Mouse (Mus musculus) midbrain, embryonic 11.5 days (tissue): ENCODE measurements around the gene Ubac2. TPM values are rescaled to one million over a fixed set of nuclear protein-coding genes. Genes with fewer than 3 reads are reported as not detected.
"Not testable (repeated sequence)": the region's sequence is repeated elsewhere in the genome, so short reads cannot be mapped to it uniquely, and the experiment has no call there.

Experiments used
- ATAC-seq: fragments of 200-750 bp; cut with Nextera tagmentation; 2 replicates; pipeline ENCODE4 v1.8.0; 2017; ENCODE audit warnings: moderate TSS enrichment, moderate library complexity; ENCODE audit not compliant: low FRiP score
- DNase-seq: peaks from one replicate; pipeline ENCODE4 v3.0.0; 2015; ENCODE audit warnings: low spot score; ENCODE audit errors: missing footprints
- H3K27ac ChIP-seq: fragments of 300-500 bp; sonication (generic); 2 replicates; pipeline ENCODE4 v1.5.1; 2014; ENCODE audit warnings: low read depth, low read length
- H3K27me3 ChIP-seq: fragments of 300-500 bp; sonication (generic); 2 replicates; pipeline ENCODE4 v1.6.1; 2014; ENCODE audit warnings: mild to moderate bottlenecking, low read length, moderate library complexity, mixed read lengths; ENCODE audit not compliant: control insufficient read depth, insufficient read depth
- H3K36me3 ChIP-seq: fragments of 300-500 bp; sonication (generic); 2 replicates; pipeline ENCODE4 v1.6.1; 2014; ENCODE audit warnings: mild to moderate bottlenecking, low read length, moderate library complexity, mixed read lengths; ENCODE audit not compliant: control insufficient read depth, insufficient read depth
- H3K4me1 ChIP-seq: fragments of 300-500 bp; sonication (generic); 2 replicates; pipeline ENCODE4 v1.6.1; 2014; ENCODE audit warnings: low read length; ENCODE audit not compliant: control insufficient read depth, insufficient read depth
- H3K4me2 ChIP-seq: fragments of 300-500 bp; sonication (generic); 2 replicates; pipeline ENCODE4 v1.6.1; 2014; ENCODE audit warnings: mild to moderate bottlenecking, moderate library complexity
- H3K4me3 ChIP-seq: fragments of 300-500 bp; sonication (generic); 2 replicates; pipeline ENCODE4 v1.5.1; 2014; ENCODE audit warnings: low read depth, low read length
- H3K9ac ChIP-seq: fragments of 300-500 bp; sonication (generic); 2 replicates; pipeline ENCODE4 v1.6.1; 2014; ENCODE audit warnings: low read length
- H3K9me3 ChIP-seq: fragments of 300-500 bp; sonication (generic); 2 replicates; pipeline ENCODE4 v1.6.1; 2016; ENCODE audit warnings: low read length; ENCODE audit not compliant: control insufficient read depth
- WGBS: fragments of 180-500 bp; shearing (Covaris S2); extraction: QIAGEN DNeasy Blood & Tissue Kit; methylation state at CpG from one replicate; pipeline ENCODE4 v1.1.7; 2014; 5-methylcytosine and 5-hydroxymethylcytosine counted together
- polyA plus RNA-seq: library from polyadenylated mRNA; unstranded; fragments of >200 nt; fragmentation: Nextera tagmentation; extraction: Ambion mirVana; gene quantifications from 2 replicates; pipeline ENCODE4 v1.2.1, GENCODE M21; 2014

The Ubac2 gene
- 64.0 and 67.7 TPM in 2 replicates for polyA plus RNA-seq

DNA sequence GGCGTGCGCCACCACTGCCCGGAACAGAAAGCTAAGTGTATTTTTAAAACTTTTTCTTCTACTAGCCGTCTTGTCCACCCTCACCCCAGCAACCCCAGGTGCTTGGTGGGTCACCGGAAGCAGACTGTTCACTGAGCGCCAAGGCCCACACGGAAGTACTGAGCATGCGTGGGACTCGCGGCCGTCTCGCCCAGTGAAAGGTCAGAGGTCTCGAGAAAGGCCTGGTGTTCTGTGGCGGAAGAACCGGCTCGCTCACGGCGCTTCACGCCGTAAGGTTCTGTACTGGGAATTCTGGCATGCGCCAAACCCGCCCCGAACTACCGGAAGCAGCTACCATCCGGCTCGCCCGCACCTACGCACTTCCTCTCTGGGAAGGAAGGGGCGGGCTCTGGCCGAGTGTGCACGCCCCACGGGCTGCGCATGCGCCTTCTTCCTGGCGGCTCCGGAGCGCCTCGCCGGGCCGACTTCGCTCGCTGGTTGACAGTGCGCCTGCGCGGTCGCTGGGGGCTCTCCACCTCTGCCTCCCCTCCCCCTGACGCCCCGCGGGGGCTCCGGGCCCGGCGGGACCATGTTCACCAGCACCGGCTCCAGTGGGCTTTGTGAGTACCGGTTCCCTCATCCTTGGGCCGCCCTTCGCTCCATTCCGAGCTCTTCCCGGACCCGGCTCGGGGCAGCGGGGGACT, at the start of gene Ubac2:
TSS of gene Ubac2 (plus strand) at position 445 of the 683 bp plus-strand sequence.
- H3K9ac ChIP-seq = peak within 1 kb of the TSS; percentile 72
- peak within 1 kb of the TSS; percentile 58 for H3K4me3 ChIP-seq
- H3K4me1 ChIP-seq = peaks cover 6% of the 10 kb centered on the region; the same call in 1 of the 2 replicates
- H3K9me3 ChIP-seq = no peaks in the 10 kb centered on the region
- DNase-seq = peak; percentile 100
- H3K27me3 ChIP-seq = no peaks in the 10 kb centered on the region
- peak within 1 kb of the TSS; percentile 88 for H3K27ac ChIP-seq
- peak; percentile 99 for ATAC-seq
- no peaks in the 10 kb centered on the region for H3K36me3 ChIP-seq
- peak within 1 kb of the TSS; percentile 91 for H3K4me2 ChIP-seq
- under 1% methylated on average over 61 of the region's 61 CpGs for WGBS

DNA sequence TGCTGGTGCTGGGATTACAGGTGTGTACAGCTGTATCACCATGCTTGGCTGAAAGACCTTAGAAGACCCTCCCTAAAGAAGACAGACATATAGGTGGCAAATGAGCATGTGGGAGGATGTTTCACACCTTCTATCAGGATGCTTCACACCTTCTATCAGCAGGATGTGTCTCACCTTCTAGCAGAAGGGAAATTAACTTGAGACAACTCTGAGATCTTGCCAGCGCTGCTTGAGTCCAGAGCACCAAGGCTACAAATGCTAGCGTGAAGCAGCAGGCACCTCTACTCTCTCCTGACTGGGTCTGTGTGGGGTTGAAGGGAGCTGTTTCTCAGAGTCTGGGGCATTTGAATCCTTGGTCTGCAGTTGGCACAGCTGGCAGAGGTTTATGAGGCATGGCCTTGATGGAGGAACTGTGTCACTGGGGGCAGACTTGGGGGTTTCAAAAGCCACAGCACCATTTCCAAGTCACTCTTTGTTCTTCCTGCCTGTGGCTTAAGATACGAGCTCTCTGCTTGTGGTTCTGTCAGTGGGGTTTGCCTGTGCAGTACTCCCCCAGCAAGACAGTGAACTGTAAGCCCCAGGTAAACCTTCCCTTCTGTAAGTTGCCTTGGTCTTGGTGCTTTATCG, 48.5 kb upstream of the Ubac2 start:
- H3K27me3 ChIP-seq = no peaks in the 10 kb centered on the region
- 88% methylated on average over 4 of the region's 4 CpGs for WGBS

DNA sequence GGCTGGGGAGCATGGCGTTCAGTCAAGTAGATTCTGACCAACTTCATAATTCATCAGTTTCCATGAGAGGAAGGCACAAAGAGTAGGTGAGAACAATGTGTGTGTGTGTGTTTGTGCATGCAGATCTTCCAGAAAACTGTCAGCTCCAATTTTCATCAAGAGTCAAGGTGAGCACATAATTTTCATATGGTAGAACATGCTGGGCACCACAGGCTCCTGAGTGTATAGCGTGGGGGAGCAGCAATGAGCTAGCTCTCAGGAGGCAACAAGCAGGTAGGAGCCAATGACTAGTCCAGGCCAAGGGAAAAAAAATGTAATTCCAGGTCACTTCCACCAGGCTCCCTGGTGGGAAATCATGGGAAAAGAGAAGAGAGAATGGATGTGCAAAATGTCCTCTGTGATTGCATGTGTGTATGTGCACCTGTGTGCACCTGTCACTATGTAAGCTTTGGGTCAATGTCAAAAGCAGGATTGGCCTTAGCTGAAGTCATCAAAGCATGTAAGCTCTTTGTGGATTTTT, 45.4 kb upstream of the Ubac2 start:
- H3K27me3 ChIP-seq = no peaks in the 10 kb centered on the region
- WGBS = 92% methylated on average over 2 of the region's 2 CpGs
- H3K27ac ChIP-seq = no peak overlapping the region
- no peak overlapping the region for H3K4me2 ChIP-seq
- H3K4me3 ChIP-seq = no peak overlapping the region
- DNase-seq = no peak
- no peak for ATAC-seq
- no peaks in the 10 kb centered on the region for H3K4me1 ChIP-seq
- no peaks in the 10 kb centered on the region for H3K36me3 ChIP-seq
- H3K9me3 ChIP-seq = no peaks in the 10 kb centered on the region; the same call in 1 of the 2 replicates
- H3K9ac ChIP-seq = no peak overlapping the region

More for the DNA sequence above, 48.5 kb upstream of the Ubac2 start:
- ATAC-seq = no peak
- H3K4me3 ChIP-seq = no peak overlapping the region
- no peaks in the 10 kb centered on the region for H3K36me3 ChIP-seq
- no peak overlapping the region for H3K27ac ChIP-seq
- no peaks in the 10 kb centered on the region; the same call in 1 of the 2 replicates for H3K9me3 ChIP-seq
- H3K9ac ChIP-seq = no peak overlapping the region
- no peak for DNase-seq
- H3K4me1 ChIP-seq = no peaks in the 10 kb centered on the region
- no peak overlapping the region for H3K4me2 ChIP-seq

DNA sequence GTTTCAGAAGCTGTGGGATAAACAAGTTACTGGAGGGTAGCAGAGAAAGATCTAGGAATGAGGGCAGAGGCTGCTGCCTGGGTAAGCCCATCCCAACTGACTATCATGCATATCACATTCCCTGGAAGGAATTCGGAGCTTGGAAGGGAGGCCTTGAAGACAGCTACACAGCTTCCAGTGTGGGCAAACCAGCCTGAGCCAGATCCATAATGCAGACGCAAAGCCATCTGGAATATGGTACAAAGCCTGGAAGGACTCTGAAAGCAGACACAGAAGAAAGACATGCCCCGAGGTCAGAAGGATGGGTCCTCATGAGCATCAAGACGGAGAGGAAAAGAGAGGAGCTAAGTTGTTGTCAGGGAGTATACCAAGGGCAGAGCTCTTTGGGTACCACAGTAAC, 40.3 kb upstream of the Ubac2 start:
- Histone ChIP-seq H3K27me3 (no peaks in the 10 kb centered on the region), H3K9ac (no peak overlapping the region), H3K4me2 (no peak overlapping the region), H3K9me3 (no peaks in the 10 kb centered on the region; the same call in 1 of the 2 replicates), H3K27ac (no peak overlapping the region), H3K36me3 (no peaks in the 10 kb centered on the region), H3K4me1 (no peaks in the 10 kb centered on the region), H3K4me3 (no peak overlapping the region)
- 85% methylated on average over 4 of the region's 4 CpGs for WGBS
- no peak for DNase-seq
- no peak for ATAC-seq

DNA sequence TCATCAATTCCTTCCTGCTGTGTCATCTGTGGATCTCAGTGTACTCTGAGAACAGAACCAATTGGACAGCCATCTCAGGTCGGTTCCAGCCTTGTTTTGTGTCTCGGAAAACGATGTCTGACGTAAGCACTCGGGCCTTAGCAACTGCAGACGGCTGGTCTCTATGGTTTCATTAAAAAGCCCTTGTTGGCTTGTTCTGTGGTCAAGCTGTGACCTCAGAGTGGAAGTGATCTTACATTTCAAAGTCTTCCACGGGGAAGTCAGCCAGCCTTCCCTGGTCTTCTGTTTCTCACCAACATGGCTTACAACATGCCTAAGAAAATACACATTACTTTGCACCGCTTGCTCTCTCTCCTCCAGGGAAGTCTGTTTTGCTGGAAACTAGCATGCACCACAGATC, 38.2 kb upstream of the Ubac2 start:
- H3K4me1 ChIP-seq = no peaks in the 10 kb centered on the region
- no peak for ATAC-seq
- no peak for DNase-seq
- H3K9me3 ChIP-seq = no peaks in the 10 kb centered on the region; the same call in 1 of the 2 replicates
- WGBS = 90% methylated on average over 8 of the region's 8 CpGs
- no peaks in the 10 kb centered on the region for H3K36me3 ChIP-seq
- H3K9ac ChIP-seq = no peak overlapping the region
- H3K4me2 ChIP-seq = no peak overlapping the region
- H3K27me3 ChIP-seq = no peaks in the 10 kb centered on the region
- no peak overlapping the region for H3K27ac ChIP-seq
- no peak overlapping the region for H3K4me3 ChIP-seq

DNA sequence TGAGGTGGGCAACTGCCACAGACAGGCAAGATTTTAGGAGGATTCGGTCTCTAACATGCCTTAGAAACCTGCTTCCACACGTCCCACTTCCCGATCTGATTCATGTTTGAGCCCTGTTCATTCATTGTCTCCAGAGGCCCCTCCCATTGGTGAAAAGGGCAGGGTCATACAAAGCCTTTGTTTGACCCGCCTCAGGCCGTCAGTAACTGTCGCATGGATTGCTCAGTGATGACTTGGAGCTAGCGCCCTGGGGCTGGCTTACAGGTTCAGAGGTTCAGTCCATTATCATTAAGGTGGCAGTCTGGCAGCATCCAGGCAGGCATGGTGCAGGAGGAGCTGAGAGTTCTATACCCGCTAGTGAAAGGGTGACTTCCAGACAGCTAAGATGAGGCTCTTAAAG, 33.9 kb upstream of the Ubac2 start:
- ATAC-seq (no peak), DNase-seq (no peak)
- WGBS = 60% methylated on average over 8 of the region's 8 CpGs
- no peaks in the 10 kb centered on the region for H3K36me3 ChIP-seq
- no peaks in the 10 kb centered on the region for H3K9me3 ChIP-seq
- no peak overlapping the region for H3K9ac ChIP-seq
- no peaks in the 10 kb centered on the region for H3K4me1 ChIP-seq
- H3K27me3 ChIP-seq = no peaks in the 10 kb centered on the region
- no peak overlapping the region for H3K4me3 ChIP-seq
- H3K4me2 ChIP-seq = no peak overlapping the region
- H3K27ac ChIP-seq = no peak overlapping the region

DNA sequence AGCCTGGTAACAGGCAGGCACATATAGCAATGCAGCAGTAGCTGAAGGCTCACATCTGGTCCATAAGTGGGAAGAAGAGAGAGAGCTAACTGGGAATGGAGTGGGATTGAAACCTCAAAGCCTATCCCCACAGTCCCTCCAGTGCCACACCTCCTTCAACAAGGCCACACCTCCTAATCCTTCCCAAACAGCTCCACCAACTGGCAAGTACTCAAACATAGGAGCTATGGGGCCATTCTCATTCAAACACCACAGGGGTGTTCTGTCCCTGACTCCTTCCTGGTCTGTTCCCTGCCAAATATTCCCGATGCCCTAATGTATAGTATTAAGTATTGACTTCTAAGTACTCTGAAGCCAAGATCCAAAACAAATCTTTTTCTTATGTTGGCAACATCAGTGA, 27.2 kb upstream of the Ubac2 start:
- 94% methylated on average over 1 of the region's 1 CpGs for WGBS
- no peak overlapping the region for H3K9ac ChIP-seq
- no peak for ATAC-seq

DNA sequence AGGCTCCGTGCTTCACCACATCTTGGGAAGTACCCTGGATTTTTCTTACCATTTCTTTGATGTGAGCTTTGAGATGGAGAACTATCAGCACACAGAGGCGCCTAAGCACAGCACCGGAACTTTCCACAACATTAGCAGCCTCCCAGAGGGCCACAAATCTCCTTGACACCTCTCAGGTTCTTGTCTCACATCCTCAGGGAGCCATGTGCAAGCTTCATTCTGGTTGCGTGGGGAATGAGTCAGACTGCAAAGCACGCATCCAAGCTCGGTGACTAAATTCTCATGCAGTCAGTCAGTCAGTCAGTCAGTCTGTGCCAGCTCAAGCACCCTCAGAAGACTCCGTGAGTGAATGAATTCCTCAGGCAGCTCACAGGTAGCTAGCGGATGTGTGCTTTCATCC, 25.9 kb upstream of the Ubac2 start:
- Histone ChIP-seq H3K27me3 (no peaks in the 10 kb centered on the region), H3K27ac (no peak overlapping the region), H3K9ac (no peak overlapping the region), H3K4me3 (no peak overlapping the region), H3K4me2 (no peak overlapping the region), H3K36me3 (no peaks in the 10 kb centered on the region), H3K9me3 (no peaks in the 10 kb centered on the region), H3K4me1 (no peaks in the 10 kb centered on the region)
- DNase-seq = no peak
- WGBS = 92% methylated on average over 8 of the region's 8 CpGs
- no peak for ATAC-seq

More for the DNA sequence above, 27.2 kb upstream of the Ubac2 start:
- H3K27ac ChIP-seq = no peak overlapping the region
- DNase-seq = no peak
- H3K27me3 ChIP-seq = no peaks in the 10 kb centered on the region
- no peaks in the 10 kb centered on the region for H3K9me3 ChIP-seq
- no peak overlapping the region for H3K4me2 ChIP-seq
- no peaks in the 10 kb centered on the region for H3K36me3 ChIP-seq
- no peak overlapping the region for H3K4me3 ChIP-seq
- H3K4me1 ChIP-seq = no peaks in the 10 kb centered on the region

DNA sequence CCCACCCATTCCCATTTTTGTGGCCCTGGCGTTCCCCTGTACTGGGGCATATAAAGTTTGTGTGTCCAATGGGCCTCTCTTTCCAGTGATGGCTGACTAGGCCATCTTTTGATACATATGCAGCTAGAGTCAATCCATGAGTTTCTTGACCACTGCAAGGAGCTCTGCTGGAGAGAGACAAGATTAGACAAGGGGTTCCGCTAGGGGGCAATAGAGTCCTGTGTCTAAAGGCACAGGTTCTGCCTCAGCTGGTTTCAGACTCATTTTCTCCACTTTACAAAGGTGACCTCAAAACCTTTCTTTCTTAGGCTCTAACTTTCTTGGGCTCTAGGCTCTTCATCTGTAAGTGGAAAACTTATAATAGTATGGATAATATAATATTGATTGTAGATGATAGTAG, 13.3 kb upstream of the Ubac2 start:
- not testable (repeated sequence) for ATAC-seq, H3K27me3 ChIP-seq, H3K4me2 ChIP-seq, H3K9ac ChIP-seq, H3K27ac ChIP-seq, H3K4me3 ChIP-seq, H3K36me3 ChIP-seq, H3K4me1 ChIP-seq, H3K9me3 ChIP-seq
- peak; percentile 95 for DNase-seq
- 10% methylated on average over 2 of the region's 2 CpGs for WGBS
